ENCODE assay signal across 9 mouse cellular contexts in genomic region chr12:91779004-91779365, GRCm38 (mm10). TPM values are rescaled to one million over a fixed set of nuclear protein-coding genes. Genes with fewer than 3 reads are reported as not detected.
DNase-seq lines count a peak whose midpoint lies in the region; ATAC-seq lines count a peak whose summit lies in the region.
"Had no signal": no experiment of that assay in that cellular context is flagged by ENCODE, and none has a peak within 500 bp of the region (broad histone marks: within the 10 kb centered on the region; RNA-seq: fewer than 3 reads in every experiment).

No protein-coding gene starts in this region.

- peak overlapping the region; percentile 98 for H3K4me2 ChIP-seq in hindbrain, embryonic 12.5 days (replicated peaks)

- H3K27ac ChIP-seq in hindbrain, embryonic 12.5 days = no peak overlapping the region
- H3K27ac ChIP-seq: macrophage had no signal

- H3K9me3 ChIP-seq in hindbrain, embryonic 12.5 days (replicated peaks) = no peaks in the 10 kb centered on the region

- peaks cover 6% of the 10 kb centered on the region; the same call in 1 of the 2 replicates for H3K27me3 ChIP-seq in hindbrain, embryonic 12.5 days

- peak; percentile 96 for ATAC-seq in hindbrain, embryonic 12.5 days (ENCODE audit: low FRiP score)

- DNase-seq in WW6 (ENCODE audit: low read depth, low spot score) = peak; percentile 70
- DNase-seq in cerebellum, postnatal 25 days = peak; percentile 74 to 83
- DNase-seq in frontal cortex, postnatal 14 days (ENCODE audit: low spot score in 2 of 2) = peak; percentile 62 to 73
- peak; percentile 64 to 76 for DNase-seq in layer of hippocampus, postnatal 25 days (ENCODE audit: extremely low spot score in 1 of 2, low spot score in 1 of 2)
- peak; percentile 81 for DNase-seq in lung, postnatal 10 days
- peak; percentile 85 for DNase-seq in ovary, postnatal 36 days (ENCODE audit: low spot score)
- peak; percentile 76 to 82 for DNase-seq in thymus, postnatal 10 days (ENCODE audit: low spot score in 2 of 2)

- H3K4me1 ChIP-seq in hindbrain, embryonic 12.5 days = 0 out of 2 replicates have a peak, but pooled peaks cover 5% of the 10 kb centered on the region

- no peaks in the 10 kb centered on the region for H3K36me3 ChIP-seq in hindbrain, embryonic 12.5 days

- WGBS in hindbrain, embryonic 12.5 days = under 1% methylated on average over 35 of the region's 35 CpGs

- peak overlapping the region; percentile 78 for H3K4me3 ChIP-seq in hindbrain, embryonic 12.5 days

- peak overlapping the region; percentile 62 for H3K9ac ChIP-seq in hindbrain, embryonic 12.5 days

RNA-seq across cellular contexts. Expression of gene Ston2, which starts 9.2 kb away (rescaled TPM):
- 6.7 and 8.0 TPM in 2 replicates for polyA plus RNA-seq in hindbrain, embryonic 12.5 days (2016; fragmentation: Nextera tagmentation; extraction: Ambion mirVana)
- total RNA-seq in layer of hippocampus, postnatal 25 days (2021) = 10 to 100 TPM; 27.8 to 34.7 TPM
